Mouse (Mus musculus) lung, adult 10 weeks (tissue): ENCODE measurements around the gene Tnfsf15. TPM values are rescaled to one million over a fixed set of nuclear protein-coding genes. Genes with fewer than 3 reads are reported as not detected.

Experiments
- polyA plus RNA-seq: library from polyadenylated mRNA; stranded (reverse); fragments of 350-450 nt; fragmentation: Illumina TruSeq; extraction: RNeasy Lipid Tissue Mini Kit (QIAGEN cat#74804); gene quantifications from one replicate; pipeline ENCODE4 v1.2.3, GENCODE M21; 2014; ENCODE audit warnings: low read depth, low replicate concordance; ENCODE audit not compliant: insufficient read depth

Tnfsf15 gene
- polyA plus RNA-seq = 0.19 TPM

DNA sequence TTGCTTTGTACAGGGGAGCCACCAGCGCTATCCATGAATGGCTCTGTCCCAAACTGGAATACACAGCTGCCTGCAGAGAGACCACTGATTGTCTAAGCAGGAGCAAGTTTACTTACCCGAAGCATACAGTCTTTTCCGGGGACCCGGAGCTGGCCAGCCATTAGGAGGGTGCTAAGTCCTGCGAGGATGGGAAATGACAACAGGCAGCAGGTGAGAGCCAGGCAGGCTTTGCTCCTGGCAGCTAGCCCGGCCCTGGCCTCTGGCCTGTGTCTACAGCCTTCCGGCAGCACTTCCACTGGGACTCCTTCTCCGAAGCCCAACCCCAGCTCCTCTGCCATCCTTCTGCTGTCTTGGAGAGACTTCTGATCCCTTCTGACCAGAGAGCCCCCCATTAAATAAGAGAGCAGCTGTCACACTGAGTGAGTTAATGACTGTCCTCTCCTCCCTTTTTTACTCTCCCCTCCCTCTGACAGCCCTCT lies at the start of gene Tnfsf15:
Gene Tnfsf15 (minus strand): TSS at position 421 of the 479 bp plus-strand sequence.

Other genes with a start within 250 kb of the Tnfsf15 start
- 1.6 TPM for gene Whrn, start 249.1 kb downstream of the Tnfsf15 start, polyA plus RNA-seq
- 276 TPM for gene Atp6v1g1, start 200.3 kb downstream of the Tnfsf15 start, polyA plus RNA-seq
- 5.9 TPM for gene Tmem268, start 186.3 kb downstream of the Tnfsf15 start, polyA plus RNA-seq
- gene Gm11213, start 139.9 kb downstream of the Tnfsf15 start, polyA plus RNA-seq = not detected
- gene Tex48, start 122.7 kb downstream of the Tnfsf15 start, polyA plus RNA-seq = not detected
- gene Gm11214, start 81.7 kb downstream of the Tnfsf15 start, polyA plus RNA-seq = not detected
- 0.60 TPM for gene Tnfsf8, start 116.2 kb upstream of the Tnfsf15 start, polyA plus RNA-seq